Mouse (Mus musculus) neural tube, embryonic 11.5 days (tissue): ENCODE results near the gene Gna15. TPM values are rescaled to one million over a fixed set of nuclear protein-coding genes. Genes with fewer than 3 reads are reported as not detected.

Experiments
- ATAC-seq: fragments of 200-750 bp; cut with Nextera tagmentation; 2 replicates; pipeline ENCODE4 v1.8.0; 2017; ENCODE audit warnings: moderate number of reproducible peaks, mild to moderate bottlenecking, moderate TSS enrichment, moderate library complexity; ENCODE audit not compliant: insufficient read depth, low FRiP score, low TSS enrichment
- DNase-seq: peaks from one replicate; pipeline ENCODE4 v3.0.0-alpha.2; 2015; ENCODE audit warnings: low spot score
- H3K27ac ChIP-seq: fragments of 300-500 bp; sonication (generic); 2 replicates; pipeline ENCODE4 v1.5.1; 2014; ENCODE audit warnings: low read depth, mild to moderate bottlenecking, low read length
- H3K27me3 ChIP-seq: fragments of 300-500 bp; sonication (generic); 2 replicates; pipeline ENCODE4 v1.6.1; 2014; ENCODE audit warnings: mild to moderate bottlenecking, low read length, mixed read lengths; ENCODE audit not compliant: control insufficient read depth, insufficient read depth
- H3K36me3 ChIP-seq: fragments of 300-500 bp; sonication (generic); 2 replicates; pipeline ENCODE4 v1.6.1; 2014; ENCODE audit warnings: mild to moderate bottlenecking, low read length, moderate library complexity, mixed read lengths; ENCODE audit not compliant: control insufficient read depth, insufficient read depth
- H3K4me1 ChIP-seq: fragments of 300-500 bp; sonication (generic); 2 replicates; pipeline ENCODE4 v1.6.1; 2014; ENCODE audit warnings: low read length, mixed read lengths; ENCODE audit not compliant: control insufficient read depth, insufficient read depth
- H3K4me2 ChIP-seq: fragments of 300-500 bp; sonication (generic); 2 replicates; pipeline ENCODE4 v1.6.1; 2014; ENCODE audit warnings: low read depth, mild to moderate bottlenecking, moderate library complexity
- H3K4me3 ChIP-seq: fragments of 300-500 bp; sonication (generic); 2 replicates; pipeline ENCODE4 v1.5.1; 2014; ENCODE audit warnings: low read depth, low read length
- H3K9ac ChIP-seq: fragments of 300-500 bp; sonication (generic); 2 replicates; pipeline ENCODE4 v1.6.1; 2014; ENCODE audit warnings: mild to moderate bottlenecking, low read length
- H3K9me3 ChIP-seq: fragments of 300-500 bp; sonication (generic); 2 replicates; pipeline ENCODE4 v1.6.1; 2016; ENCODE audit warnings: low read length; ENCODE audit not compliant: control insufficient read depth
- WGBS: fragments of 180-500 bp; shearing (Covaris S2); extraction: QIAGEN DNeasy Blood & Tissue Kit; methylation state at CpG from one replicate; pipeline ENCODE4 v1.1.7; 2014; 5-methylcytosine and 5-hydroxymethylcytosine counted together
- polyA plus RNA-seq: library from polyadenylated mRNA; unstranded; fragments of >200 nt; fragmentation: Nextera tagmentation; extraction: Ambion mirVana; gene quantifications from 2 replicates; pipeline ENCODE4 v1.2.1, GENCODE M21; 2014

The Gna15 gene
- polyA plus RNA-seq, 1 experiment from 2014 or later: 0.41 TPM

- ATAC-seq: peak; percentile 14; the same call in 1 of the 2 replicates
- 0 out of 2 replicates have a peak, but pooled peaks cover 2% of the 10 kb centered on the region for H3K4me1 ChIP-seq
Observed at GRCm38 (mm10) chr10:81481605-81482532, 42.2 kb downstream of the Gna15 start.

GRCm38 (mm10) chr10:81474461-81474860 is 49.6 kb downstream of the Gna15 start:
- Histone ChIP-seq H3K36me3 (no peaks in the 10 kb centered on the region), H3K4me1 (peaks cover 5% of the 10 kb centered on the region; the same call in 1 of the 2 replicates), H3K9me3 (no peaks in the 10 kb centered on the region), H3K27me3 (peaks cover 36% of the 10 kb centered on the region), H3K27ac (no peak overlapping the region), H3K4me3 (no peak overlapping the region), H3K9ac (no peak overlapping the region), H3K4me2 (no peak overlapping the region)
- ATAC-seq (no peak), DNase-seq (no peak)
- 80% methylated on average over 10 of the region's 10 CpGs for WGBS

More at GRCm38 (mm10) chr10:81481605-81482532, 42.2 kb downstream of the Gna15 start:
- no peak overlapping the region for H3K27ac ChIP-seq
- no peaks in the 10 kb centered on the region; the same call in 1 of the 2 replicates for H3K36me3 ChIP-seq
- H3K4me2 ChIP-seq: peak overlapping the region; percentile 55
- DNase-seq: no peak
- H3K4me3 ChIP-seq: peak overlapping the region; percentile 40
- no peaks in the 10 kb centered on the region for H3K9me3 ChIP-seq
- peak overlapping the region; percentile 51 for H3K9ac ChIP-seq
- peaks cover 23% of the 10 kb centered on the region for H3K27me3 ChIP-seq
- 2% methylated on average over 34 of the region's 35 CpGs for WGBS

GRCm38 (mm10) chr10:81473003-81473451 is 51.0 kb downstream of the Gna15 start:
- Histone ChIP-seq H3K27me3 (peaks cover 35% of the 10 kb centered on the region), H3K9me3 (no peaks in the 10 kb centered on the region), H3K36me3 (no peaks in the 10 kb centered on the region), H3K4me2 (peak overlapping the region; percentile 56), H3K4me1 (peaks cover 5% of the 10 kb centered on the region; the same call in 1 of the 2 replicates), H3K27ac (no peak overlapping the region), H3K4me3 (peak overlapping the region; percentile 31), H3K9ac (peak overlapping the region; percentile 44; the same call in 1 of the 2 replicates)
- peak; percentile 76 for DNase-seq
- 0% methylated on average over 16 of the region's 22 CpGs for WGBS
- ATAC-seq: peak; percentile 70

- no peak overlapping the region for H3K27ac ChIP-seq
- DNase-seq: no peak
Observed at GRCm38 (mm10) chr10:81472403-81473002, 51.5 kb downstream of the Gna15 start.

GRCm38 (mm10) chr10:81470454-81470853 is 53.6 kb downstream of the Gna15 start:
- 55% methylated on average over 18 of the region's 18 CpGs for WGBS
- Histone ChIP-seq H3K9ac (no peak overlapping the region), H3K4me1 (peaks cover 5% of the 10 kb centered on the region; the same call in 1 of the 2 replicates), H3K27me3 (peaks cover 29% of the 10 kb centered on the region), H3K27ac (no peak overlapping the region), H3K4me2 (no peak overlapping the region), H3K9me3 (no peaks in the 10 kb centered on the region), H3K36me3 (no peaks in the 10 kb centered on the region), H3K4me3 (no peak overlapping the region)
- no peak for ATAC-seq
- DNase-seq: peak; percentile 8

More at GRCm38 (mm10) chr10:81472403-81473002, 51.5 kb downstream of the Gna15 start:
- H3K9me3 ChIP-seq: no peaks in the 10 kb centered on the region
- H3K27me3 ChIP-seq: peaks cover 32% of the 10 kb centered on the region
- 6% methylated on average over 15 of the region's 18 CpGs for WGBS
- peaks cover 5% of the 10 kb centered on the region; the same call in 1 of the 2 replicates for H3K4me1 ChIP-seq
- H3K4me2 ChIP-seq: peak overlapping the region; percentile 56
- ATAC-seq: peak; percentile 43
- peak overlapping the region; percentile 31 for H3K4me3 ChIP-seq
- peak overlapping the region; percentile 44 for H3K9ac ChIP-seq
- H3K36me3 ChIP-seq: no peaks in the 10 kb centered on the region

GRCm38 (mm10) chr10:81469253-81469652 is 54.8 kb downstream of the Gna15 start:
- H3K9me3 ChIP-seq: no peaks in the 10 kb centered on the region
- peaks cover 11% of the 10 kb centered on the region; the same call in 1 of the 2 replicates for H3K4me1 ChIP-seq
- no peak overlapping the region for H3K4me2 ChIP-seq
- peaks cover 31% of the 10 kb centered on the region for H3K27me3 ChIP-seq
- WGBS: 83% methylated on average over 5 of the region's 5 CpGs
- no peak overlapping the region for H3K9ac ChIP-seq
- H3K27ac ChIP-seq: no peak overlapping the region
- H3K4me3 ChIP-seq: no peak overlapping the region
- no peak for ATAC-seq
- no peak for DNase-seq
- no peaks in the 10 kb centered on the region for H3K36me3 ChIP-seq

GRCm38 (mm10) chr10:81467670-81468235 is 56.3 kb downstream of the Gna15 start:
- Histone ChIP-seq H3K4me3 (no peak overlapping the region), H3K27ac (no peak overlapping the region), H3K4me2 (no peak overlapping the region), H3K9me3 (no peaks in the 10 kb centered on the region), H3K4me1 (0 out of 2 replicates have a peak, but pooled peaks cover 10% of the 10 kb centered on the region), H3K36me3 (no peaks in the 10 kb centered on the region), H3K27me3 (peaks cover 33% of the 10 kb centered on the region), H3K9ac (no peak overlapping the region)
- 85% methylated on average over 16 of the region's 16 CpGs for WGBS
- no peak for DNase-seq
- no peak for ATAC-seq

- Histone ChIP-seq H3K27me3 (peaks cover 41% of the 10 kb centered on the region), H3K9me3 (no peaks in the 10 kb centered on the region), H3K4me1 (0 out of 2 replicates have a peak, but pooled peaks cover 10% of the 10 kb centered on the region), H3K36me3 (no peaks in the 10 kb centered on the region), H3K4me3 (no peak overlapping the region), H3K4me2 (no peak overlapping the region), H3K27ac (no peak overlapping the region), H3K9ac (no peak overlapping the region)
- 62% methylated on average over 14 of the region's 14 CpGs for WGBS
- DNase-seq (no peak), ATAC-seq (no peak)
Observed at GRCm38 (mm10) chr10:81466881-81467280, 57.1 kb downstream of the Gna15 start.
